ENCODE assay signal across 7 mouse cellular contexts in genomic region chr14:53795160-53795559, GRCm38 (mm10).
A peak's percentile ranks its signal among the peaks of the same experiment; 100 is the strongest.
DNase-seq lines count a peak whose midpoint lies in the region; ATAC-seq and TF ChIP-seq lines count a peak whose summit lies in the region.
"Not testable (repeated sequence)": the region's sequence is repeated elsewhere in the genome, so short reads cannot be mapped to it uniquely, and the experiment has no call there.

No protein-coding gene starts in this region.

- peak; percentile 80 for DNase-seq in liver
- DNase-seq in spleen, postnatal 10 days (ENCODE audit: low spot score in 2 of 2) = peak; percentile 29 to 49
- DNase-seq in thymus, postnatal 14 days = peak; percentile 76

- H3K79me2 ChIP-seq in macrophage (ENCODE audit: inconsistent target) = not testable (repeated sequence)

- H3K4me3 ChIP-seq in E14TG2a.4 (replicated peaks; ENCODE audit: low read length) (peak overlapping the region; percentile 18; the same call in 1 of the 2 replicates), macrophage (ENCODE audit: inconsistent target) (peak overlapping the region; percentile 20)
- peak overlapping the region; percentile 17; the same call in 1 of the 2 replicates for H3K4me3 ChIP-seq in bone marrow macrophage, adult 2 months (ENCODE audit: insufficient read depth, low read length)

- peaks cover 16% of the 10 kb centered on the region for H3K4me1 ChIP-seq in E14TG2a.4 (replicated peaks; ENCODE audit: low read depth, low read length)
- H3K4me1 ChIP-seq in bone marrow macrophage, adult 2 months (ENCODE audit: control insufficient read depth, insufficient read depth, low read length) = not testable (repeated sequence)

- WGBS in macrophage (ENCODE audit: missing documents) = 71% methylated on average over 1 of the region's 1 CpGs

- not testable (repeated sequence) for TF ChIP-seq CTCF in E14TG2a.4 (conservative IDR thresholded peaks at IDR 0.05; ENCODE audit: low read length); bone marrow macrophage, adult 2 months (IDR thresholded peaks at IDR 0.05; ENCODE audit: low read depth, low read length)

- not testable (repeated sequence) for H3K9me3 ChIP-seq in E14TG2a.4 (ENCODE audit: low read length)

- TF ChIP-seq POLR2A in bone marrow macrophage, adult 2 months (IDR thresholded peaks at IDR 0.05; ENCODE audit: borderline replicate concordance, low read depth, low read length) = not testable (repeated sequence)

- not testable (repeated sequence) for H3K27me3 ChIP-seq in E14TG2a.4 (ENCODE audit: insufficient read depth, low read length)

- 0 out of 2 replicates have a peak, but pooled peaks have one; percentile 27 for ATAC-seq in granulocyte monocyte progenitor cell, adult 5-6 weeks (replicated peaks; ENCODE audit: poor library complexity, severe bottlenecking)

- H3K36me3 ChIP-seq in E14TG2a.4 (ENCODE audit: insufficient read depth, low read length); macrophage (ENCODE audit: inconsistent target): not testable (repeated sequence)

- H3K27ac ChIP-seq in bone marrow macrophage, adult 2 months (ENCODE audit: insufficient read depth, low read depth, low read length); macrophage: not testable (repeated sequence)
